Mouse (Mus musculus) liver, postnatal 0 days (tissue): ENCODE data around the gene Nmi.

ENCODE experiments used
- CTCF ChIP-seq: sonication (generic); IDR thresholded peaks from 2 replicates; pipeline ENCODE4 v1.5.1; 2016; ENCODE audit warnings: antibody characterized with exemption, low read depth
- EP300 ChIP-seq: IDR thresholded peaks from 2 replicates; pipeline ENCODE4 v1.6.1; 2016; ENCODE audit warnings: antibody characterized with exemption, low read depth, mild to moderate bottlenecking

DNA sequence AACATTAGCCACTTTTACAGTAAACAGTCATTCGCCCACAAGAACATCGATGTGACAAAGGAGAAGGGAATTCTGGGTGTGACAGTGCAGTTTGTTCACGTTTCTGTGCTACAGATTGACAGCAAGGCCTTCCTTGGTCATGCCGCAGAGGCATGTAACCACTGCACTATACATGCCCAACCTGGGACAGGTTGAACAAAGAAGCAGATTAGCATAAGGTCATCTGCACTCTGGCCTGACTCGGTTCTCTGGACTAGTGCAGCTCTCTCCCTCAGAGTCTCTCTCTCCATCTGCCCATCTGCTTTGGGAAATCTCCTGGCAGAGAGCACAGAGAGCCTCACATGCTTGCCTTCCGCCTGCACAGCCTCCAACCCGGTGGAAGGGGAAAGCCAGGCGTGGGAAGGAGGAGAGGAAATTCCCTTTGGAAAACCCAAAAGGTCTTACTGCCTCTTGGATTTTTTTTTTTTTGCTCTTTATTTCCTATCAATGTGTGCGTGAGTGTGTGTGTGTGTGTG, 40.1 kb upstream of the Nmi start:
- TF ChIP-seq CTCF (no peak), EP300 (no peak)
